ENCODE assay signal across 21 mouse cellular contexts in the genomic region with DNA sequence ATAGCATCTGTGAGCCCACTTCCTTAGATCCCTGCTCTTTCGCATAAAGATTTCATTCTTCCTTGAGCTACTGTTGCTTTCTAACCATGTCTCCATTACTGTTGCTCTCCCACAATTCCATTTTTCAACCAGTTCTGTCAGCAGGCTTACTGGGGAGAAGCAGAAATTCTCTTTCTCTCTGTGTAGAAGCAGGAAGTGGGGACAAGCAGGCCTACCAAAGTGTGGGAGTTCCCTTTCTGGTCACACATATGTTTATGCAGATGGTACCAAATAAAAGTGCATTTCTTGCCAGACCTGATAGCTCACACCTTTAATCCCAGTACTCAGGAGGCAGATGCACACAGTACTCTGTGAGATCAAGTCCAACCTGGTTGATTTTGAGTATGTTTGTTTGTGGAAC. TPM values are rescaled to one million over a fixed set of nuclear protein-coding genes. Genes with fewer than 3 reads are reported as not detected.
A peak's percentile ranks its signal among the peaks of the same experiment; 100 is the strongest.
DNase-seq lines count a peak whose midpoint lies in the region; ATAC-seq and TF ChIP-seq lines count a peak whose summit lies in the region.
"Had no signal": no experiment of that assay in that cellular context is flagged by ENCODE, and none has a peak within 500 bp of the region (broad histone marks: within the 10 kb centered on the region; RNA-seq: fewer than 3 reads in every experiment).

No protein-coding gene starts in this region.

- H3K27ac ChIP-seq in neural tube, embryonic 15.5 days (replicated peaks): no peak overlapping the region
- H3K27ac ChIP-seq: embryonic facial prominence, embryonic 15.5 days; forebrain, embryonic 10.5 days; hindbrain, embryonic 15.5 days had no signal

- no peaks in the 10 kb centered on the region for H3K4me1 ChIP-seq in neural tube, embryonic 15.5 days
- H3K4me1 ChIP-seq in lung, adult 2 months (ENCODE audit: control insufficient read depth, insufficient read depth, low read length): no peaks in the 10 kb centered on the region
- H3K4me1 ChIP-seq: embryonic facial prominence, embryonic 15.5 days; forebrain, embryonic 10.5 days; heart, embryonic 12.5 days; hindbrain, embryonic 15.5 days had no signal

- no peak for TF ChIP-seq POLR2A in lung, adult 2 months (IDR thresholded peaks at IDR 0.05; ENCODE audit: borderline replicate concordance, extremely low read depth, low read depth, low read length)

- H3K9ac ChIP-seq in neural tube, embryonic 15.5 days (replicated peaks): no peak overlapping the region
- H3K9ac ChIP-seq: embryonic facial prominence, embryonic 15.5 days; heart, embryonic 12.5 days; hindbrain, embryonic 15.5 days had no signal

- no peak for TF ChIP-seq CTCF in lung, adult 2 months (IDR thresholded peaks at IDR 0.05; ENCODE audit: insufficient read depth, low read length)

- no peaks in the 10 kb centered on the region for H3K36me3 ChIP-seq in neural tube, embryonic 15.5 days
- H3K36me3 ChIP-seq: embryonic facial prominence, embryonic 15.5 days; forebrain, embryonic 10.5 days; heart, embryonic 12.5 days; hindbrain, embryonic 15.5 days had no signal

- DNase-seq in frontal cortex, postnatal 10 days (ENCODE audit: low spot score in 2 of 2): no peak
- no peak for DNase-seq in neural tube, embryonic 10.5 days (ENCODE audit: extremely low spot score, low spot score)
- DNase-seq in lung, adult 2 months: no peak
- no peak for DNase-seq in urinary bladder, postnatal 4 days (ENCODE audit: low spot score in 2 of 2)
- DNase-seq: adrenal gland, adult 8-10 months; adrenal gland, postnatal 36 days; cerebellum, adult 11 months; cerebellum, adult 9-10 months; cerebellum, postnatal 36 days; gastrocnemius, postnatal 10 days; heart, postnatal 36 days had no signal

- H3K9me3 ChIP-seq in neural tube, embryonic 15.5 days (replicated peaks): no peaks in the 10 kb centered on the region
- H3K9me3 ChIP-seq: embryonic facial prominence, embryonic 15.5 days; forebrain, embryonic 10.5 days; heart, embryonic 12.5 days; hindbrain, embryonic 15.5 days had no signal

- no peaks in the 10 kb centered on the region for H3K27me3 ChIP-seq in neural tube, embryonic 15.5 days (replicated peaks)
- H3K27me3 ChIP-seq: embryonic facial prominence, embryonic 15.5 days; heart, embryonic 12.5 days; hindbrain, embryonic 15.5 days had no signal

- ATAC-seq in frontal cortex, adult (ENCODE audit: low TSS enrichment): peak; percentile 67
- 0 out of 2 replicates have a peak, but pooled peaks have one; percentile 8 for ATAC-seq in neural tube, embryonic 15.5 days (ENCODE audit: low FRiP score)
- peak; percentile 44; the same call in 1 of the 2 replicates for ATAC-seq in granulocyte monocyte progenitor cell, adult 5-6 weeks (replicated peaks; ENCODE audit: poor library complexity, severe bottlenecking)
- ATAC-seq: forebrain, embryonic 14.5 days had no signal

- H3K4me2 ChIP-seq in neural tube, embryonic 15.5 days: no peak overlapping the region
- H3K4me2 ChIP-seq: embryonic facial prominence, embryonic 15.5 days; heart, embryonic 12.5 days; hindbrain, embryonic 15.5 days had no signal

- WGBS in neural tube, embryonic 15.5 days: 84% methylated on average over 1 of the region's 1 CpGs
- WGBS in lung, adult 2 months: 91% methylated on average over 1 of the region's 1 CpGs

- H3K4me3 ChIP-seq in neural tube, embryonic 15.5 days (replicated peaks): no peak overlapping the region
- H3K4me3 ChIP-seq in lung, adult 2 months (replicated peaks; ENCODE audit: extremely low read depth, low read depth, low read length): no peak overlapping the region
- H3K4me3 ChIP-seq: embryonic facial prominence, embryonic 15.5 days; erythroblast, embryonic 14.5 days; forebrain, embryonic 10.5 days; heart, embryonic 12.5 days; hindbrain, embryonic 15.5 days had no signal

RNA-seq across cellular contexts. Expression of gene Arhgap11a, which starts 21.7 kb away (rescaled TPM):
- 3.4 and 7.7 TPM in 2 replicates for polyA plus RNA-seq in neural tube, embryonic 15.5 days (2015; fragmentation: Nextera tagmentation; extraction: Ambion mirVana)
- 38.8 and 47.1 TPM in 2 replicates for total RNA-seq in granulocyte monocyte progenitor cell, adult 5-6 weeks (2014; fragmentation: Nextera tagmentation)
- total RNA-seq in granulocyte monocyte progenitor cell, adult 5-6 weeks (2017): 43.6 and 46.7 TPM in 2 replicates
- 0.60 and 1.2 TPM in 2 replicates for polyA plus RNA-seq in lung, adult 2 months (2012; rRNA removed)

RNA-seq across cellular contexts. Expression of gene Scg5, which starts 41.2 kb away (rescaled TPM):
- polyA plus RNA-seq in neural tube, embryonic 15.5 days (2015; fragmentation: Nextera tagmentation; extraction: Ambion mirVana): 219 and 269 TPM in 2 replicates
- 2.8 TPM in 1 of 2 replicates, not detected in the other for total RNA-seq in granulocyte monocyte progenitor cell, adult 5-6 weeks (2014; fragmentation: Nextera tagmentation)
- 0.52 TPM in 1 of 2 replicates, not detected in the other for total RNA-seq in granulocyte monocyte progenitor cell, adult 5-6 weeks (2017)
- 0.49 and 0.57 TPM in 2 replicates for polyA plus RNA-seq in lung, adult 2 months (2012; rRNA removed)
- total RNA-seq: ES-E14; heart, postnatal 36 days had no signal

Comparison
In these comparisons a context has a peak if more than half of its experiments do, and no peak if none do; other contexts are left out.
1. ATAC-seq: peak in every context shown above with its lines; median percentile 67 in frontal cortex, adult; 44 in granulocyte monocyte progenitor cell, adult 5-6 weeks; 8 in neural tube, embryonic 15.5 days.
2. RNA of gene Scg5, which starts 41.2 kb away (polyA plus RNA-seq): 219 to 269 TPM in neural tube, embryonic 15.5 days; 0.49 to 0.57 TPM in lung, adult 2 months; every median in the first group is over 100 times any median in the second.